Mouse (Mus musculus) retina, embryonic 14.5 days (tissue): ENCODE data around the gene St6galnac4.
A peak's percentile ranks its signal among the peaks of the same experiment; 100 is the strongest.

Experiments used
- DNase-seq: peaks from one replicate; pipeline ENCODE4 v3.0.0-alpha.2; 2015; ENCODE audit warnings: low spot score

Gene St6galnac4

GRCm38 (mm10) chr2:32586871-32587351, at the start of gene St6galnac4:
Gene St6galnac4, plus strand, starts transcription at chr2:32587095.
- peak; percentile 96 for DNase-seq

GRCm38 (mm10) chr2:32537360-32537905, 49.5 kb upstream of the St6galnac4 start:
- DNase-seq, result peak; percentile 34

- no peak for DNase-seq
Observed at GRCm38 (mm10) chr2:32537941-32538340, 49.0 kb upstream of the St6galnac4 start.

- no peak for DNase-seq
Observed at GRCm38 (mm10) chr2:32538461-32538860, 48.4 kb upstream of the St6galnac4 start.

- no peak for DNase-seq
Observed at GRCm38 (mm10) chr2:32539452-32539981, 47.4 kb upstream of the St6galnac4 start.

- DNase-seq, result no peak
Observed at GRCm38 (mm10) chr2:32541333-32541908, 45.5 kb upstream of the St6galnac4 start.

- no peak for DNase-seq
Observed at GRCm38 (mm10) chr2:32541986-32542573, 44.8 kb upstream of the St6galnac4 start.

- no peak for DNase-seq
Observed at GRCm38 (mm10) chr2:32543031-32543449, 43.9 kb upstream of the St6galnac4 start.

GRCm38 (mm10) chr2:32546951-32547350, 39.9 kb upstream of the St6galnac4 start:
- DNase-seq, result no peak

- no peak for DNase-seq
Observed at GRCm38 (mm10) chr2:32547380-32547779, 39.5 kb upstream of the St6galnac4 start.

GRCm38 (mm10) chr2:32547964-32548739, 38.7 kb upstream of the St6galnac4 start:
- DNase-seq, result no peak

GRCm38 (mm10) chr2:32549171-32549570, 37.7 kb upstream of the St6galnac4 start:
- DNase-seq, result no peak

- DNase-seq, result no peak
Observed at GRCm38 (mm10) chr2:32549764-32550163, 37.1 kb upstream of the St6galnac4 start.

- DNase-seq, result no peak
Observed at GRCm38 (mm10) chr2:32551236-32551635, 35.7 kb upstream of the St6galnac4 start.

- DNase-seq, result no peak
Observed at GRCm38 (mm10) chr2:32553592-32554148, 33.2 kb upstream of the St6galnac4 start.

GRCm38 (mm10) chr2:32555484-32555883, 31.4 kb upstream of the St6galnac4 start:
- DNase-seq, result no peak

- no peak for DNase-seq
Observed at GRCm38 (mm10) chr2:32556019-32556418, 30.9 kb upstream of the St6galnac4 start.

- DNase-seq, result peak; percentile 80
Observed at GRCm38 (mm10) chr2:32559570-32559969, 27.3 kb upstream of the St6galnac4 start.

- DNase-seq, result peak; percentile 87
Observed at GRCm38 (mm10) chr2:32566536-32567063, 20.3 kb upstream of the St6galnac4 start.

GRCm38 (mm10) chr2:32568149-32568548, 18.7 kb upstream of the St6galnac4 start:
- DNase-seq, result no peak

- no peak for DNase-seq
Observed at GRCm38 (mm10) chr2:32568941-32569340, 18.0 kb upstream of the St6galnac4 start.
